Mouse (Mus musculus): ENCODE measurements around the gene Pdzrn3.

The Pdzrn3 gene

DNA sequence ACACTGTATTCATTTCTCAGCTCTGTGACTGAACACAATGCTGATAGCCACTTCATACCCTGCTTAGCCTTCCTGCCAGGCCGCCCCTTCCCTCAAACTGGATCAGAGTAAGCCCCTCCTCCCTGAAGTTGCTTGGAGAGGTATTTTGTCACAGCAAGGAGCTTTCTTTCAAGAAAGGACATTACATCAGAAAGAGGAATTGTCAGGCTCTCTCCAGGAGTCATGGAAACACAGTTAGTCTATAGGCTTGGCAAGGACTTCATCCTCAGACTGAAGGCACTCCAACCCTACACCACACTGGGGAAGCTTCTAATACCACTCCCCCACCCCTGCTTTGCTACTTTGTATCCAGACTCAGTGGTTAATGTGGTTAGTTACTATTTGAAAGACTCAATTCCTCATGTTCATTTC is 224.2 kb downstream of the Pdzrn3 start:
- no peaks in the 10 kb centered on the region for H3K36me3 ChIP-seq (ENCODE audit: control insufficient read depth, insufficient read depth, low read length, poor library complexity, severe bottlenecking)
- no peak for DNase-seq (ENCODE audit: low read depth, low spot score)
- no peaks in the 10 kb centered on the region for H3K27me3 ChIP-seq (ENCODE audit: control insufficient read depth, insufficient read depth, low read length, poor library complexity, severe bottlenecking)

DNA sequence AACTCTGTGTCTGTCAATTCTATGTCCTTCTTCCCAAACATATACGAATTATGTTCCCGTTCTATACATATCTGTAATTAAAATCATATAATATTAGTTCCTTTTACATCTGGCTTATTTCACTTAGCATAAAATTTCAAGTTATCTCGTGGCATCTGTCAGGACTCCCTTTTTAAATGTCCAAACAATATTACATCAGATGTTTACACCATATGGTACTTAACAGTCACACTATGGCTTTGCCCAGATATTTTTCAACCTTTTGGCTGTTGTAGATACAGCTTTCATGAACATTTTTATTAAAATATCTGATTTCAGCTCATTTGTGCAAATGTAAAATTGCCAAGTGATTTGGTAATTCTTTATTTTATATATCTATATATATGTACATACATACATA is 242.3 kb downstream of the Pdzrn3 start:
- H3K36me3 ChIP-seq (ENCODE audit: control insufficient read depth, insufficient read depth, low read length, poor library complexity, severe bottlenecking) = no peaks in the 10 kb centered on the region
- H3K27me3 ChIP-seq (ENCODE audit: control insufficient read depth, insufficient read depth, low read length, poor library complexity, severe bottlenecking) = no peaks in the 10 kb centered on the region
- no peak for DNase-seq (ENCODE audit: low read depth, low spot score)

DNA sequence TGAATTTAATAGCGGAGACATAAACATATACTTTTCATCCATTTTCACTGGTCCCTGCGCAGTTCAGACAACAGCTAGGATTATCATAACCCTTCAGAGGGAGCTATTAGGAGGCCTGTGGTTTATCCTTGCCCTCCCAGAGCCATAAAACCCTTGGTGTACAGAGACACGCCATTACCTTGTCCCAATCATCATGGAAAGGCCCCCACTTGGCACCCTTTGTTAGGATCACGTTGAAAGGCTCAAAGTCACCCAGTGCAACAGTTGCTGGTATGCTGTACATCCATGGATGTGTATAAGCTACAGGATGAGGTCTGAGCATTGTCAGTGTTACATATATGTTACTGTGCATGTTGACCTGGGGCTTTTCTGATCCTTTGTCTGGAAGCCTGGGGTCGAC is 252.3 kb downstream of the Pdzrn3 start:
- no peaks in the 10 kb centered on the region for H3K27me3 ChIP-seq (ENCODE audit: control insufficient read depth, insufficient read depth, low read length, poor library complexity, severe bottlenecking)
- no peaks in the 10 kb centered on the region for H3K36me3 ChIP-seq (ENCODE audit: control insufficient read depth, insufficient read depth, low read length, poor library complexity, severe bottlenecking)
- DNase-seq (ENCODE audit: low read depth, low spot score) = no peak

DNA sequence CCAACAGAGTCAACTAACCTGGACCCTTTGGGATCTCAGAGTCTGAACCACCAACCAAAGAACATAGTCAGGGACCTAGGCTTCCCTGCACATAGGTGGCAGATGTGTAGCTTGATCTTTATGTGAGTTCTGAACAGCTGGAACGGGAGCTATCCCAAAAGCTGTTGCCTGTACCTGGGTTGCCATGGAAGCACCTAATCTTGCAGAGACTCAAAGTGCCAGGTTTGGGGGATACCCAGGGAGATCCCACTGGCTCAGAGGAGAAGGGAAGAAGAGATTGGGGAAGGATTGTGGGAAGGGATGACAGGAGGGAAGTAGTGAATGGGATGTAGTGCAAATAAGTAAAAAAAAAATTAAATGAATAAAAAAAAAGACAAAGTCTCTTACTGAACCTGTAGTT is 268.7 kb downstream of the Pdzrn3 start:
- DNase-seq (ENCODE audit: low read depth, low spot score) = no peak

DNA sequence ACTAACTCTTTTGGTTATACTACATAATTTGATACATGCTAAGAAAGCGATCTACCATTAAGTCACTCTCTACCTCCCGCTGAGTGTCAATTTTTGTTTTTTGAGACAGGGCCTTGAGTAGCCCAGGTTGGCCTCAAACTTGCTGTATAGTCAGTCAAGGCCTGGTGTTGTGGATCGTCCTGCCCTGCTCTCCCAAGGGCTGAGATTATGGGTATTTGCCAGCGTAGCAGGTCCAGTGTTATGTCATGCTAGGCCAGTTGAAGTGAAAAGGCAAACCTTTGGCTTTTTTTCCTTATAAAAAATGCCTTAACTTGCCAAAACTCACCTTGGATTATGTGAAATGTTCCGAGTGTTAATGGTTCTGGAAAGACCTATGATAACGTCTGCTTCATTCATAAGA is 274.2 kb downstream of the Pdzrn3 start:
- no peaks in the 10 kb centered on the region for H3K36me3 ChIP-seq (ENCODE audit: control insufficient read depth, insufficient read depth, low read length, poor library complexity, severe bottlenecking)
- DNase-seq (ENCODE audit: low read depth, low spot score) = no peak

More for the DNA sequence above, 268.7 kb downstream of the Pdzrn3 start:
- Histone ChIP-seq H3K27me3 (ENCODE audit: control insufficient read depth, insufficient read depth, low read length, poor library complexity, severe bottlenecking) (no peaks in the 10 kb centered on the region), H3K36me3 (ENCODE audit: control insufficient read depth, insufficient read depth, low read length, poor library complexity, severe bottlenecking) (no peaks in the 10 kb centered on the region)

DNA sequence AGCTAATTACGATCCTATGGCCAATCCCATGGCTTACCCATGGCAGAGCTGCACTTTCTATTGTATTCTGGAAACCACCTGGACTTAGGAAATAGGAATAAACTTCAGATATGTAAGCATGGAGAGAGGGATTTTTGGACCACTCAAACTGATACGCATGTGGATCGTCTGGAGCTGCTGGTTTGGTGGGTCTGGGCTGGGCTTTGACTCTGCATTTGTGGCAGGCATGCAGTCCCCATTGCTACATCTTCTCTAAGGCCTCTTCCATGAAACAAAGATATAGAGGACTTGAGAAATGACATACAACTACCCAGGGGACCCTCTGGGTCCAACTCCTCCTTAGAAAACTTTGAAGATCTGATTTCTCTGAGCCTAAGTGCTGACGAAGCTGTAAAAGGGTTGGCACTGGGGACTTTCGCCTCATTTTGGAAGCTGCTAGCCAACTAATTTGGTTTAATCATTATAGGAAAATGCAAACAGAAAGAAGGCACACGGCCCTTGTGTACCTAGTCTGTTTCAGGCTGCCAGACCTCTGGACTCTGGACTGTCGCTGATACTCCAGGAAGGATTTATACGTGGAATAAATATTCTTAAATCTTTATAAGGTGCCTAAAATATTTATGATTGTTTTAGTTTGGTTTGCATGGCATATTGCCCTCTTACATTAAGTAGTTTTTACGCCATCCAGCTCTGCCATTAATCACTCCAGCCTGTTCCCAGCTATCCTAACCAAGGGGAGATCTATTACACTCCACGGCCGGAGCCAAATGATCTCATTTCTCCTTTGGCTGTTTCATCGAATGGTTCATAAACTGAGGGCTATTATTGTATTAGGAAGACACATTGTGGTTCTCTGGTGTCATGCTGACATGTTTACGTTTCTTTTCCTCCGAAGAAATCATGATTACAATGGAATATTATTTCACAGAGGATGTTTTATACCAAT is 275.7 kb downstream of the Pdzrn3 start:
- Histone ChIP-seq H3K27me3 (ENCODE audit: control insufficient read depth, insufficient read depth, low read length, poor library complexity, severe bottlenecking) (no peaks in the 10 kb centered on the region), H3K36me3 (ENCODE audit: control insufficient read depth, insufficient read depth, low read length, poor library complexity, severe bottlenecking) (no peaks in the 10 kb centered on the region)
- DNase-seq (ENCODE audit: low read depth, low spot score) = no peak

More for the DNA sequence above, 274.2 kb downstream of the Pdzrn3 start:
- no peaks in the 10 kb centered on the region for H3K27me3 ChIP-seq (ENCODE audit: control insufficient read depth, insufficient read depth, low read length, poor library complexity, severe bottlenecking)

Measured in splenic B cell, adult 2 months (primary cell).